ENCODE assay signal across 12 mouse cellular contexts in genomic region chr6:52202362-52203120, GRCm38 (mm10). TPM values are rescaled to one million over a fixed set of nuclear protein-coding genes. Genes with fewer than 3 reads are reported as not detected.
DNase-seq lines count a peak whose midpoint lies in the region; ATAC-seq lines count a peak whose summit lies in the region.
"Had no signal": no experiment of that assay in that cellular context is flagged by ENCODE, and none has a peak within 500 bp of the region (broad histone marks: within the 10 kb centered on the region; RNA-seq: fewer than 3 reads in every experiment).

No protein-coding gene starts in this region.

- H3K9ac ChIP-seq in heart, embryonic 12.5 days = no peak overlapping the region
- H3K9ac ChIP-seq in embryonic facial prominence, embryonic 11.5 days (replicated peaks; ENCODE audit: low read length) = no peak overlapping the region
- H3K9ac ChIP-seq in kidney, embryonic 16.5 days (replicated peaks; ENCODE audit: low read length) = peak overlapping the region; percentile 78

- H3K9me3 ChIP-seq in heart, embryonic 12.5 days (replicated peaks) = no peaks in the 10 kb centered on the region
- H3K9me3 ChIP-seq in embryonic facial prominence, embryonic 11.5 days (replicated peaks; ENCODE audit: control insufficient read depth, low read length) = no peaks in the 10 kb centered on the region
- H3K9me3 ChIP-seq in kidney, embryonic 16.5 days (ENCODE audit: low read length) = no peaks in the 10 kb centered on the region

- H3K4me2 ChIP-seq in heart, embryonic 12.5 days = no peak overlapping the region
- H3K4me2 ChIP-seq in embryonic facial prominence, embryonic 11.5 days (ENCODE audit: low read depth, low read length) = no peak overlapping the region
- H3K4me2 ChIP-seq in kidney, embryonic 16.5 days (replicated peaks; ENCODE audit: low read depth, low read length) = peak overlapping the region; percentile 81

- WGBS in heart, embryonic 12.5 days = 3% methylated on average over 22 of the region's 22 CpGs
- WGBS in embryonic facial prominence, embryonic 11.5 days = 2% methylated on average over 22 of the region's 22 CpGs
- WGBS in kidney, embryonic 16.5 days = 20% methylated on average over 22 of the region's 22 CpGs

- H3K36me3 ChIP-seq in heart, embryonic 12.5 days = no peaks in the 10 kb centered on the region
- no peaks in the 10 kb centered on the region for H3K36me3 ChIP-seq in embryonic facial prominence, embryonic 11.5 days (replicated peaks; ENCODE audit: control insufficient read depth, insufficient read depth, low read depth, low read length)
- peaks cover 18% of the 10 kb centered on the region; the same call in 1 of the 2 replicates for H3K36me3 ChIP-seq in kidney, embryonic 16.5 days (ENCODE audit: insufficient read depth, low read length)

- intact Hi-C loops in heart, postnatal 14 days (cut with DNase I) = loop anchor here (2.0 kb wide), 1 partner anchor 332 kb away; no protein-coding TSS in a partner anchor
- intact Hi-C loops in left cerebral cortex, postnatal 25 days (cut with DNase I) = loop anchor here (5.0 kb wide), 1 partner anchor 40 kb away; the partner anchor contains the start of gene Hoxa2

- peaks cover 96% of the 10 kb centered on the region for H3K27me3 ChIP-seq in heart, embryonic 12.5 days (replicated peaks)
- H3K27me3 ChIP-seq in embryonic facial prominence, embryonic 11.5 days (ENCODE audit: control insufficient read depth, insufficient read depth, low read length) = peaks cover 94% of the 10 kb centered on the region
- 0 out of 2 replicates have a peak, but pooled peaks cover 5% of the 10 kb centered on the region for H3K27me3 ChIP-seq in kidney, embryonic 16.5 days (ENCODE audit: insufficient read depth, low read length)

- DNase-seq in heart, postnatal 14 days = no peak
- no peak for DNase-seq in embryonic facial prominence, embryonic 11.5 days (ENCODE audit: low spot score)
- peak; percentile 69 for DNase-seq in neural tube, embryonic 10.5 days (ENCODE audit: extremely low spot score, low spot score)
- no peak for DNase-seq in MN1 (ENCODE audit: low spot score)
- DNase-seq in left cerebral cortex, postnatal 25 days (ENCODE audit: low spot score in 2 of 2) = no peak
- no peak for DNase-seq in layer of hippocampus, postnatal 36 days
- DNase-seq: adrenal gland, postnatal 36 days; gastrocnemius, postnatal 36 days; thymus, postnatal 4 days had no signal

- peak overlapping the region; percentile 46; the same call in 1 of the 2 replicates for H3K4me3 ChIP-seq in heart, embryonic 12.5 days
- H3K4me3 ChIP-seq in embryonic facial prominence, embryonic 11.5 days (ENCODE audit: low read depth, low read length) = peak overlapping the region; percentile 15; the same call in 1 of the 2 replicates
- H3K4me3 ChIP-seq in kidney, embryonic 16.5 days (ENCODE audit: low read length) = peak overlapping the region; percentile 55

- H3K4me1 ChIP-seq in heart, embryonic 12.5 days (replicated peaks) = peaks cover 16% of the 10 kb centered on the region
- H3K4me1 ChIP-seq in embryonic facial prominence, embryonic 11.5 days (ENCODE audit: control insufficient read depth, insufficient read depth, low read length) = no peaks in the 10 kb centered on the region; the same call in 1 of the 2 replicates
- H3K4me1 ChIP-seq in kidney, embryonic 16.5 days (ENCODE audit: insufficient read depth, low read length) = peaks cover 87% of the 10 kb centered on the region

- no peak overlapping the region for H3K27ac ChIP-seq in heart, embryonic 12.5 days (ENCODE audit: poor library complexity, severe bottlenecking)
- H3K27ac ChIP-seq in embryonic facial prominence, embryonic 11.5 days (replicated peaks; ENCODE audit: low read depth, low read length) = no peak overlapping the region
- peak overlapping the region; percentile 78 for H3K27ac ChIP-seq in kidney, embryonic 16.5 days (ENCODE audit: low read length)

- ATAC-seq in heart, embryonic 12.5 days (ENCODE audit: insufficient number of reproducible peaks, low FRiP score) = no peak
- ATAC-seq in embryonic facial prominence, embryonic 11.5 days (replicated peaks; ENCODE audit: insufficient number of reproducible peaks, low FRiP score, low TSS enrichment, low read depth) = no peak
- ATAC-seq in kidney, embryonic 16.5 days (ENCODE audit: low FRiP score, low TSS enrichment) = no peak
- ATAC-seq: CD4-positive, CD25-positive, alpha-beta regulatory T cell, adult 4 months had no signal

RNA-seq across cellular contexts. Expression of gene Hoxa5, which starts 1.8 kb away (rescaled TPM):
- polyA plus RNA-seq in heart, embryonic 12.5 days (2016; fragmentation: Nextera tagmentation; extraction: Ambion mirVana) = 0.96 and 1.7 TPM in 2 replicates
- total RNA-seq in heart, postnatal 14 days (2021) = 1 to 10 TPM; 1.4 to 2.1 TPM
- 0.39 and 1.4 TPM in 2 replicates for polyA plus RNA-seq in embryonic facial prominence, embryonic 11.5 days (2014; fragmentation: Nextera tagmentation; extraction: Ambion mirVana)
- 9.0 and 9.5 TPM in 2 replicates for polyA plus RNA-seq in kidney, embryonic 16.5 days (2015; fragmentation: Nextera tagmentation; extraction: Ambion mirVana)
- not detected for total RNA-seq in left cerebral cortex, postnatal 25 days (2021)
- not detected for total RNA-seq in layer of hippocampus, postnatal 36 days (2021)
- polyA plus RNA-seq: CD4-positive, CD25-positive, alpha-beta regulatory T cell, adult 4 months had no signal

RNA-seq across cellular contexts. Expression of gene Hoxa6, which starts 6.0 kb away (rescaled TPM):
- polyA plus RNA-seq in heart, embryonic 12.5 days (2016; fragmentation: Nextera tagmentation; extraction: Ambion mirVana) = not detected in 2 replicates
- not detected for total RNA-seq in heart, postnatal 14 days (2021)
- polyA plus RNA-seq in embryonic facial prominence, embryonic 11.5 days (2014; fragmentation: Nextera tagmentation; extraction: Ambion mirVana) = not detected in 2 replicates
- 2.9 and 3.8 TPM in 2 replicates for polyA plus RNA-seq in kidney, embryonic 16.5 days (2015; fragmentation: Nextera tagmentation; extraction: Ambion mirVana)
- not detected for total RNA-seq in left cerebral cortex, postnatal 25 days (2021)
- not detected for total RNA-seq in layer of hippocampus, postnatal 36 days (2021)
- polyA plus RNA-seq: CD4-positive, CD25-positive, alpha-beta regulatory T cell, adult 4 months had no signal

RNA-seq across cellular contexts. Expression of gene Hoxa3, which starts 10.6 kb away (rescaled TPM):
- 0.72 and 0.80 TPM in 2 replicates for polyA plus RNA-seq in heart, embryonic 12.5 days (2016; fragmentation: Nextera tagmentation; extraction: Ambion mirVana)
- 1 to 10 TPM; 1.2 TPM for total RNA-seq in heart, postnatal 14 days (2021)
- polyA plus RNA-seq in embryonic facial prominence, embryonic 11.5 days (2014; fragmentation: Nextera tagmentation; extraction: Ambion mirVana) = 0.88 and 0.91 TPM in 2 replicates
- 8.2 and 10.8 TPM in 2 replicates for polyA plus RNA-seq in kidney, embryonic 16.5 days (2015; fragmentation: Nextera tagmentation; extraction: Ambion mirVana)
- total RNA-seq in left cerebral cortex, postnatal 25 days (2021) = not detected
- total RNA-seq in layer of hippocampus, postnatal 36 days (2021) = not detected

RNA-seq across cellular contexts. Expression of gene Gm28308, which starts 10.6 kb away (rescaled TPM):
- not detected in 2 replicates for polyA plus RNA-seq in heart, embryonic 12.5 days (2016; fragmentation: Nextera tagmentation; extraction: Ambion mirVana)
- not detected for total RNA-seq in heart, postnatal 14 days (2021)
- polyA plus RNA-seq in embryonic facial prominence, embryonic 11.5 days (2014; fragmentation: Nextera tagmentation; extraction: Ambion mirVana) = 0.38 TPM in 1 of 2 replicates, not detected in the other
- not detected in 2 replicates for polyA plus RNA-seq in kidney, embryonic 16.5 days (2015; fragmentation: Nextera tagmentation; extraction: Ambion mirVana)
- not detected for total RNA-seq in left cerebral cortex, postnatal 25 days (2021)
- total RNA-seq in layer of hippocampus, postnatal 36 days (2021) = not detected
- polyA plus RNA-seq: CD4-positive, CD25-positive, alpha-beta regulatory T cell, adult 4 months had no signal

RNA-seq across cellular contexts. Expression of gene Hoxa4, which starts 11.0 kb away (rescaled TPM):
- 0.38 and 0.39 TPM in 2 replicates for polyA plus RNA-seq in heart, embryonic 12.5 days (2016; fragmentation: Nextera tagmentation; extraction: Ambion mirVana)
- under 1 TPM; 0.44 to 0.62 TPM for total RNA-seq in heart, postnatal 14 days (2021)
- polyA plus RNA-seq in embryonic facial prominence, embryonic 11.5 days (2014; fragmentation: Nextera tagmentation; extraction: Ambion mirVana) = 0.31 and 0.34 TPM in 2 replicates
- 1.2 and 1.4 TPM in 2 replicates for polyA plus RNA-seq in kidney, embryonic 16.5 days (2015; fragmentation: Nextera tagmentation; extraction: Ambion mirVana)
- total RNA-seq in left cerebral cortex, postnatal 25 days (2021) = not detected
- not detected for total RNA-seq in layer of hippocampus, postnatal 36 days (2021)
- polyA plus RNA-seq: CD4-positive, CD25-positive, alpha-beta regulatory T cell, adult 4 months had no signal
